28 mouse cellular contexts compared by ENCODE assay signal in genomic region chr16:86827645-86828044, GRCm38 (mm10).
DNase-seq lines count a peak whose midpoint lies in the region; ATAC-seq and TF ChIP-seq lines count a peak whose summit lies in the region.
"Had no signal": no experiment of that assay in that cellular context is flagged by ENCODE, and none has a peak within 500 bp of the region (broad histone marks: within the 10 kb centered on the region; RNA-seq: fewer than 3 reads in every experiment).

No protein-coding gene starts in this region.

- H3K9ac ChIP-seq in forebrain, embryonic 14.5 days (ENCODE audit: low read length) = no peak overlapping the region
- no peak overlapping the region for H3K9ac ChIP-seq in forebrain, postnatal 0 days
- H3K9ac ChIP-seq in lung, embryonic 14.5 days = no peak overlapping the region
- no peak overlapping the region for H3K9ac ChIP-seq in midbrain, embryonic 15.5 days
- H3K9ac ChIP-seq in midbrain, embryonic 13.5 days (replicated peaks) = no peak overlapping the region
- H3K9ac ChIP-seq in embryonic facial prominence, embryonic 14.5 days (ENCODE audit: low read depth, low read length) = no peak overlapping the region
- H3K9ac ChIP-seq: hindbrain, embryonic 15.5 days; kidney, embryonic 15.5 days; liver, embryonic 15.5 days; neural tube, embryonic 15.5 days had no signal

- H3K27ac ChIP-seq in forebrain, embryonic 14.5 days (ENCODE audit: low read depth, low read length) = no peak overlapping the region
- H3K27ac ChIP-seq in forebrain, postnatal 0 days (ENCODE audit: low read depth, low read length) = no peak overlapping the region
- H3K27ac ChIP-seq in lung, embryonic 14.5 days (ENCODE audit: low read depth) = no peak overlapping the region
- no peak overlapping the region for H3K27ac ChIP-seq in midbrain, embryonic 15.5 days
- no peak overlapping the region for H3K27ac ChIP-seq in midbrain, embryonic 13.5 days
- no peak overlapping the region for H3K27ac ChIP-seq in embryonic facial prominence, embryonic 14.5 days (replicated peaks; ENCODE audit: low read depth, low read length)
- H3K27ac ChIP-seq: forebrain, embryonic 10.5 days; heart, embryonic 10.5 days; hindbrain, embryonic 15.5 days; kidney, embryonic 15.5 days; liver, embryonic 15.5 days; macrophage; neural tube, embryonic 15.5 days had no signal

- 58% methylated on average over 1 of the region's 1 CpGs for WGBS in forebrain, embryonic 14.5 days
- WGBS in forebrain, postnatal 0 days = 56% methylated on average over 1 of the region's 1 CpGs
- WGBS in lung, embryonic 14.5 days = 6% methylated on average over 1 of the region's 1 CpGs
- 53% methylated on average over 1 of the region's 1 CpGs for WGBS in midbrain, embryonic 15.5 days
- 68% methylated on average over 1 of the region's 1 CpGs for WGBS in midbrain, embryonic 13.5 days
- 60% methylated on average over 1 of the region's 1 CpGs for WGBS in embryonic facial prominence, embryonic 14.5 days

- ATAC-seq in forebrain, embryonic 14.5 days = no peak
- ATAC-seq in forebrain, postnatal 0 days = no peak
- peak; percentile 94; the same call in 1 of the 2 replicates for ATAC-seq in lung, embryonic 14.5 days (ENCODE audit: insufficient read depth)
- ATAC-seq in midbrain, embryonic 15.5 days (replicated peaks) = peak; percentile 65
- ATAC-seq in midbrain, embryonic 13.5 days = no peak
- ATAC-seq in embryonic facial prominence, embryonic 14.5 days (ENCODE audit: low read depth) = peak; percentile 33; the same call in 1 of the 2 replicates
- ATAC-seq: forebrain, embryonic 16.5 days had no signal

- H3K27me3 ChIP-seq in forebrain, embryonic 14.5 days (replicated peaks; ENCODE audit: control insufficient read depth, insufficient read depth, low read length) = no peaks in the 10 kb centered on the region
- H3K27me3 ChIP-seq in forebrain, postnatal 0 days (ENCODE audit: insufficient read depth, low read length) = no peaks in the 10 kb centered on the region
- no peaks in the 10 kb centered on the region for H3K27me3 ChIP-seq in lung, embryonic 14.5 days (ENCODE audit: insufficient read depth, low read length)
- H3K27me3 ChIP-seq in midbrain, embryonic 15.5 days (replicated peaks) = no peaks in the 10 kb centered on the region
- no peaks in the 10 kb centered on the region for H3K27me3 ChIP-seq in midbrain, embryonic 13.5 days
- H3K27me3 ChIP-seq in embryonic facial prominence, embryonic 14.5 days (replicated peaks; ENCODE audit: control insufficient read depth, insufficient read depth, low read length) = no peaks in the 10 kb centered on the region
- H3K27me3 ChIP-seq: hindbrain, embryonic 15.5 days; kidney, embryonic 15.5 days; liver, embryonic 15.5 days; neural tube, embryonic 15.5 days had no signal

- H3K4me1 ChIP-seq in forebrain, embryonic 14.5 days (ENCODE audit: control insufficient read depth, insufficient read depth, low read length) = no peaks in the 10 kb centered on the region
- no peaks in the 10 kb centered on the region for H3K4me1 ChIP-seq in forebrain, postnatal 0 days (ENCODE audit: insufficient read depth)
- H3K4me1 ChIP-seq in lung, embryonic 14.5 days (ENCODE audit: insufficient read depth) = peaks cover 7% of the 10 kb centered on the region; the same call in 1 of the 2 replicates
- H3K4me1 ChIP-seq in midbrain, embryonic 15.5 days = no peaks in the 10 kb centered on the region
- 0 out of 2 replicates have a peak, but pooled peaks cover 4% of the 10 kb centered on the region for H3K4me1 ChIP-seq in midbrain, embryonic 13.5 days (replicated peaks)
- 0 out of 2 replicates have a peak, but pooled peaks cover 4% of the 10 kb centered on the region for H3K4me1 ChIP-seq in embryonic facial prominence, embryonic 14.5 days (ENCODE audit: control insufficient read depth, insufficient read depth, low read length)
- H3K4me1 ChIP-seq: forebrain, embryonic 10.5 days; heart, embryonic 10.5 days; hindbrain, embryonic 15.5 days; liver, embryonic 15.5 days; neural tube, embryonic 15.5 days had no signal

- H3K36me3 ChIP-seq in forebrain, embryonic 14.5 days (ENCODE audit: control insufficient read depth, insufficient read depth, low read length) = no peaks in the 10 kb centered on the region
- no peaks in the 10 kb centered on the region for H3K36me3 ChIP-seq in forebrain, postnatal 0 days (ENCODE audit: insufficient read depth)
- H3K36me3 ChIP-seq in lung, embryonic 14.5 days (ENCODE audit: insufficient read depth) = no peaks in the 10 kb centered on the region
- no peaks in the 10 kb centered on the region for H3K36me3 ChIP-seq in midbrain, embryonic 15.5 days (replicated peaks)
- H3K36me3 ChIP-seq in midbrain, embryonic 13.5 days = no peaks in the 10 kb centered on the region
- no peaks in the 10 kb centered on the region for H3K36me3 ChIP-seq in embryonic facial prominence, embryonic 14.5 days (ENCODE audit: control insufficient read depth, insufficient read depth, low read length)
- H3K36me3 ChIP-seq: forebrain, embryonic 10.5 days; G1E; heart, embryonic 10.5 days; hindbrain, embryonic 15.5 days; kidney, embryonic 15.5 days; liver, embryonic 15.5 days; neural tube, embryonic 15.5 days had no signal

- DNase-seq in forebrain, embryonic 14.5 days (ENCODE audit: low spot score) = peak; percentile 33
- no peak for DNase-seq in forebrain, postnatal 0 days
- DNase-seq in lung, embryonic 14.5 days = peak; percentile 86
- DNase-seq in lung, postnatal 14 days = no peak
- peak; percentile 59 for DNase-seq in embryonic facial prominence, embryonic 14.5 days (ENCODE audit: low spot score)
- DNase-seq in cerebellum, postnatal 36 days = no peak
- DNase-seq: adrenal gland, postnatal 10 days; cerebellum, adult 18-20 months; cerebellum, postnatal 10 days; gastrocnemius, postnatal 10 days; heart, postnatal 36 days; kidney, adult 18-20 months; kidney, postnatal 25 days; liver; right cerebral cortex, adult 18-20 months; spleen, adult 18-20 months; thymus, postnatal 14 days had no signal

- H3K4me3 ChIP-seq in forebrain, embryonic 14.5 days (ENCODE audit: low read depth, low read length) = no peak overlapping the region
- H3K4me3 ChIP-seq in forebrain, postnatal 0 days (ENCODE audit: low read depth, low read length) = no peak overlapping the region
- H3K4me3 ChIP-seq in lung, embryonic 14.5 days (ENCODE audit: low read depth, low read length) = no peak overlapping the region
- no peak overlapping the region for H3K4me3 ChIP-seq in midbrain, embryonic 15.5 days
- no peak overlapping the region for H3K4me3 ChIP-seq in midbrain, embryonic 13.5 days (replicated peaks)
- no peak overlapping the region for H3K4me3 ChIP-seq in embryonic facial prominence, embryonic 14.5 days (ENCODE audit: low read depth, low read length)
- H3K4me3 ChIP-seq: forebrain, embryonic 10.5 days; heart, embryonic 10.5 days; hindbrain, embryonic 15.5 days; kidney, embryonic 15.5 days; liver, embryonic 15.5 days; neural tube, embryonic 15.5 days had no signal

- no peaks in the 10 kb centered on the region for H3K9me3 ChIP-seq in forebrain, embryonic 14.5 days (replicated peaks; ENCODE audit: control insufficient read depth, low read length)
- no peaks in the 10 kb centered on the region for H3K9me3 ChIP-seq in forebrain, postnatal 0 days (ENCODE audit: low read length)
- H3K9me3 ChIP-seq in lung, embryonic 14.5 days (ENCODE audit: low read depth, low read length) = no peaks in the 10 kb centered on the region
- no peaks in the 10 kb centered on the region for H3K9me3 ChIP-seq in midbrain, embryonic 15.5 days
- no peaks in the 10 kb centered on the region for H3K9me3 ChIP-seq in midbrain, embryonic 13.5 days
- H3K9me3 ChIP-seq in embryonic facial prominence, embryonic 14.5 days (ENCODE audit: control insufficient read depth, low read length) = no peaks in the 10 kb centered on the region
- H3K9me3 ChIP-seq: forebrain, embryonic 10.5 days; G1E; heart, embryonic 10.5 days; hindbrain, embryonic 15.5 days; kidney, embryonic 15.5 days; liver, embryonic 15.5 days; neural tube, embryonic 15.5 days had no signal

- no peak overlapping the region for H3K4me2 ChIP-seq in forebrain, embryonic 14.5 days (ENCODE audit: low read length)
- H3K4me2 ChIP-seq in forebrain, postnatal 0 days (ENCODE audit: low read depth) = no peak overlapping the region
- no peak overlapping the region for H3K4me2 ChIP-seq in lung, embryonic 14.5 days
- no peak overlapping the region for H3K4me2 ChIP-seq in midbrain, embryonic 15.5 days
- H3K4me2 ChIP-seq in midbrain, embryonic 13.5 days (replicated peaks) = no peak overlapping the region
- H3K4me2 ChIP-seq in embryonic facial prominence, embryonic 14.5 days (ENCODE audit: low read depth, low read length) = no peak overlapping the region
- H3K4me2 ChIP-seq: hindbrain, embryonic 15.5 days; kidney, embryonic 15.5 days; liver, embryonic 15.5 days; neural tube, embryonic 15.5 days had no signal

- TF ChIP-seq CTCF in forebrain, postnatal 0 days (IDR thresholded peaks at IDR 0.05; ENCODE audit: low read depth) = no peak
- TF ChIP-seq CTCF in lung, embryonic 14.5 days (IDR thresholded peaks at IDR 0.05; ENCODE audit: low read depth) = no peak

Comparison
In these comparisons a context has a peak if more than half of its experiments do, and no peak if none do; other contexts are left out.
1. ATAC-seq: peak in lung, embryonic 14.5 days (single experiment), midbrain, embryonic 15.5 days (single experiment) and embryonic facial prominence, embryonic 14.5 days (single experiment); none in forebrain, embryonic 14.5 days (single experiment), forebrain, postnatal 0 days (single experiment) and midbrain, embryonic 13.5 days (single experiment).
2. DNase-seq: peak in forebrain, embryonic 14.5 days (single experiment), lung, embryonic 14.5 days (single experiment) and embryonic facial prominence, embryonic 14.5 days (single experiment); none in forebrain, postnatal 0 days (single experiment), lung, postnatal 14 days (single experiment) and cerebellum, postnatal 36 days (0 of 2).